Mouse (Mus musculus): ENCODE measurements at regions not wholly inside any gene's neighbourhood (a gene's known extent, or its start where the extent isn't known, plus 50 kb on each side); places are given as distances from the start of the nearest gene placed in this dataset.

DNA sequence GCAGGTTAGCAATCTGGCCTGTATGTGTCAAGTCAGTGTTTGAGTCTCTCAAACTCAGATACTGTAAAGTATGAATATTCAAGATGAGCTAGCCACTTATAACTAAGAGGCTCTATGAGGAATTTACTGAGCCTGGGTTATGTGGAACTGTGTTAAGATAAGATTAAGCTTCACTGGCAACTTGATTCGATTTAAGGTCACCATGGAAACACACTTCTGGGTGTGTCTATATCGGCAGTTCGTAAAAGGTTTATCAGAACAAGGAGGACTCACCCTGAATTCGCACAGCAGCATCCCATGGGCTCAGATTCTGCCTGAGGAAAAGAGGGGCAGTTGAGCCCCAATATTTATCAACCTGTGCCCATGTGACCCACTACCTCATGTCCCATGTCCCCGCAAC, 224.7 kb downstream of the Sox4 start:
- TF ChIP-seq TCF12 (IDR thresholded peaks at IDR 0.05; ENCODE audit: low read depth, low read length) (no peak), NELFE (IDR thresholded peaks at IDR 0.05; ENCODE audit: low read depth, low read length) (no peak), ELF1 (IDR thresholded peaks at IDR 0.05; ENCODE audit: low read depth, low read length) (no peak), CTCF (conservative IDR thresholded peaks at IDR 0.05 in 1 of 2, IDR thresholded peaks at IDR 0.05 in 1 of 2; ENCODE audit: low read depth in 2 of 2, low read length in 2 of 2) (no peak), JUND (conservative IDR thresholded peaks at IDR 0.05; ENCODE audit: low read depth, low read length) (no peak), POLR2A (IDR thresholded peaks at IDR 0.05; ENCODE audit: low read depth, low read length) (no peak)

All from CH12.LX (cell line).